Mouse (Mus musculus): ENCODE data around the gene Wdfy1. TPM values are rescaled to one million over a fixed set of nuclear protein-coding genes. Genes with fewer than 3 reads are reported as not detected.

Gene Wdfy1
- polyA plus RNA-seq, 1 experiment = 4.0 TPM

DNA sequence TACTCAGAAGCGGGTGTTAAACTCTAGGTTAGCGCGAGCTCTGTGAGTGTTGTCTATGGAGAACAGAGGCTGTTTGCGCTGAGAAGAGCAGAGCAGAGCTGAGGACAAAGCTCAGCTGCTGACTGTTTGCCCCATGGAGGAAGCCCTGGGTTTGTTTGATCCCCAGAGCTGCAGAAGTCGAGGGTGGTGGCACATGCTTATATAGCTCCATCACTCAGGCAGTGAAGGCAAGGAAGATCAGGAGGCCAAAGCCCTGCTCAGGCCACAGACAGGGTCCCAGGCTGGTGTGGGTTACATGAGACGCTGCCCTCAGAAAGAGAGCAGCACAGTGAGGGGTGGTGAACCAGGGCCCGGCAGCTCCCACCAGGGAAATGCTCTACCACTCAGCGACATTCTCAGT is 65.7 kb downstream of the Wdfy1 start:
- Histone ChIP-seq H3K27ac (replicated peaks; ENCODE audit: low read depth, low read length) (no peak overlapping the region), H3K4me3 (ENCODE audit: insufficient read depth, low read depth, low read length) (no peak overlapping the region)

DNA sequence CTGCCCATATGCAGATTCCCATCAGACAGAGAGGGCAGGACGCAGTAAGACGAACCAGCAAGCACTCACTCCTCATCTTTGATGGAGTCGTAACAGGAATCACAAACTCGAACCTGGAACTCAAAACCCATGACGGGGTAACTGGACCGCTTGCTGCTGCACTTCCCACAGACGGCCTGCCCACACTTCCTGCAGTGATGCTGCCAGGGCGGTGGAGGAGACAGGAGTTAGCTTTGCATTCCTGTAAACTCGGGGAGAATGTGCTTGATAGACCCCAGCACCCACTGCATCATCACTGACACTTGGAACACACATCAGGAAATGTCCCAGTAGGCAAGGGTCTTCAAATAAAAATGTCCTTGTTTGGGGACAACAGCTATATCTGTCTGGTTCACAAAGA is 68.6 kb downstream of the Wdfy1 start:
- Histone ChIP-seq H3K27ac (replicated peaks; ENCODE audit: low read depth, low read length) (no peak overlapping the region), H3K4me3 (ENCODE audit: insufficient read depth, low read depth, low read length) (no peak overlapping the region)

More for the DNA sequence above, 65.7 kb downstream of the Wdfy1 start:
- H3K4me1 ChIP-seq (ENCODE audit: control insufficient read depth, insufficient read depth, insufficient read length, low read length) = peaks cover 3% of the 10 kb centered on the region; the same call in 1 of the 2 replicates

GRCm38 (mm10) chr1:79706707-79707106 is 69.2 kb downstream of the Wdfy1 start:
- H3K27ac ChIP-seq (replicated peaks; ENCODE audit: low read depth, low read length) = no peak overlapping the region
- peaks cover 3% of the 10 kb centered on the region; the same call in 1 of the 2 replicates for H3K4me1 ChIP-seq (ENCODE audit: control insufficient read depth, insufficient read depth, insufficient read length, low read length)
- no peak overlapping the region for H3K4me3 ChIP-seq (ENCODE audit: insufficient read depth, low read depth, low read length)

More for the DNA sequence above, 68.6 kb downstream of the Wdfy1 start:
- H3K4me1 ChIP-seq (ENCODE audit: control insufficient read depth, insufficient read depth, insufficient read length, low read length) = peaks cover 3% of the 10 kb centered on the region; the same call in 1 of the 2 replicates

GRCm38 (mm10) chr1:79704672-79705071 is 71.3 kb downstream of the Wdfy1 start:
- no peak overlapping the region for H3K4me3 ChIP-seq (ENCODE audit: insufficient read depth, low read depth, low read length)
- H3K4me1 ChIP-seq (ENCODE audit: control insufficient read depth, insufficient read depth, insufficient read length, low read length) = no peaks in the 10 kb centered on the region
- H3K27ac ChIP-seq (replicated peaks; ENCODE audit: low read depth, low read length) = no peak overlapping the region

DNA sequence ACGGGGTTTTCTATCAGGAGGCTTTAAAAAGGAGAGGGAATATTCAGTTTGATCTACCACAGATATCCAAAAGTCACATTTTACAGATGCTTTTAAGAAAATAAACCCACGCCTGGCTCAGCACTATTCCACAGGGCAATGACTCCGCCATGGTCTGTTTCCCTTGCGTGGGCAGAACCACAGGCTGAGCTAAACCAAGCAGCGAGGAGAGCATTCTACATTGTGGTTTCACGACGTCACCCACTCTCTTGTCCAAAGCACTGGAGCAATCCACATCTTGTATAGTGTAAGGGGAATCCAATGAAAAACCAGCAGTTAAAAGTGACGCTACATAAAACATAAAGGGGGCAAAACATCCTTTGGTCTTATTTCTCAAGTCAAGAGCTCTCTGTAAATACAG is 72.4 kb downstream of the Wdfy1 start:
- H3K4me3 ChIP-seq (ENCODE audit: insufficient read depth, low read depth, low read length) = no peak overlapping the region
- no peaks in the 10 kb centered on the region for H3K4me1 ChIP-seq (ENCODE audit: control insufficient read depth, insufficient read depth, insufficient read length, low read length)
- no peak overlapping the region for H3K27ac ChIP-seq (replicated peaks; ENCODE audit: low read depth, low read length)

GRCm38 (mm10) chr1:79698506-79698905 is 77.4 kb downstream of the Wdfy1 start:
- no peak overlapping the region for H3K27ac ChIP-seq (replicated peaks; ENCODE audit: low read depth, low read length)
- no peaks in the 10 kb centered on the region for H3K4me1 ChIP-seq (ENCODE audit: control insufficient read depth, insufficient read depth, insufficient read length, low read length)
- no peak overlapping the region for H3K4me3 ChIP-seq (ENCODE audit: insufficient read depth, low read depth, low read length)

- Histone ChIP-seq H3K4me1 (ENCODE audit: control insufficient read depth, insufficient read depth, insufficient read length, low read length) (no peaks in the 10 kb centered on the region), H3K27ac (replicated peaks; ENCODE audit: low read depth, low read length) (no peak overlapping the region)
Observed at GRCm38 (mm10) chr1:79697382-79697781, 78.6 kb downstream of the Wdfy1 start.

DNA sequence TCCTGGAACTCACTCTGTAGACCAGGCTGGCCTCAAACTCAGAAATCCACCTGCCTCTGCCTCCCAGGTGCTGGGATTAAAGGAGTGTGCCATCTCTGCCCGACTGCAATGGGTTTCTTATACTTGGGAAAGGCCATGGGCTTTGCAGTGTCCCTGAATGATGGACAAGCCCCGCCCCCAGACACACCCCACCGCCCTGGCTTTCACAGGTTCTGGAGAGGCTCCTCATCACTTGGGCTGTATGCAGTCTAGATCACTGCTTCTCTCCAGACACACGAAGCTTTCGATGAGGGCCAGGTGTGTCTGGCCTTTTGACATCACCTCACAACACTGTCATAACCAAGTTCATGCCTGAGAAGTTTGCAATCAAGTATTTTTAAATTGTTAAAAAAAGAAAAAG is 79.0 kb downstream of the Wdfy1 start:
- no peak overlapping the region for H3K27ac ChIP-seq (replicated peaks; ENCODE audit: low read depth, low read length)
- H3K4me3 ChIP-seq (ENCODE audit: insufficient read depth, low read depth, low read length) = no peak overlapping the region
- H3K4me1 ChIP-seq (ENCODE audit: control insufficient read depth, insufficient read depth, insufficient read length, low read length) = no peaks in the 10 kb centered on the region

More at GRCm38 (mm10) chr1:79697382-79697781, 78.6 kb downstream of the Wdfy1 start:
- H3K4me3 ChIP-seq (ENCODE audit: insufficient read depth, low read depth, low read length) = no peak overlapping the region

- Histone ChIP-seq H3K4me1 (ENCODE audit: control insufficient read depth, insufficient read depth, insufficient read length, low read length) (no peaks in the 10 kb centered on the region), H3K4me3 (ENCODE audit: insufficient read depth, low read depth, low read length) (no peak overlapping the region), H3K27ac (replicated peaks; ENCODE audit: low read depth, low read length) (no peak overlapping the region)
Observed at GRCm38 (mm10) chr1:79692482-79692881, 83.5 kb downstream of the Wdfy1 start.

DNA sequence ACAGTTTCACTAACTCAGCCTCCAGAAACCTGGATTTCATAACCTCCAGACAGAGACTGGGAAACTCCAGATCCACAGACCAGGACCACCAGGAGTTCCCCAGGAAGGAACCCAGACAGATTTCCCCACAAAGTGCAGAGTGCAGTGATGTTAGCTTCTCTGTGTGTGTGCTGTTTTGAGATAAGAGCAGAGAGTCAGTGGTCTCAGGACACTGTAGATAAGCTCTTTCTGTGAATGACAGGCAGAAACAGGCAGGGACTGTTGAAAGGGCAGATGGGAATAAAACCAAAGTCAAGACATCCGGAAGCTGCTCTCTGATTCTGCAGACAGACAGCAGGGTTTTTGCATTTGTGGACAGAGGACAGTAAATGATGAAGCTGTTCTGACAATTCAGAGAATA is 88.7 kb downstream of the Wdfy1 start:
- H3K27ac ChIP-seq (replicated peaks; ENCODE audit: low read depth, low read length) = no peak overlapping the region
- no peaks in the 10 kb centered on the region for H3K4me1 ChIP-seq (ENCODE audit: control insufficient read depth, insufficient read depth, insufficient read length, low read length)
- no peak overlapping the region for H3K4me3 ChIP-seq (ENCODE audit: insufficient read depth, low read depth, low read length)

- Histone ChIP-seq H3K27ac (replicated peaks; ENCODE audit: low read depth, low read length) (no peak overlapping the region), H3K4me3 (ENCODE audit: insufficient read depth, low read depth, low read length) (no peak overlapping the region), H3K4me1 (ENCODE audit: control insufficient read depth, insufficient read depth, insufficient read length, low read length) (no peaks in the 10 kb centered on the region)
Observed at GRCm38 (mm10) chr1:79684027-79684426, 91.9 kb downstream of the Wdfy1 start.

DNA sequence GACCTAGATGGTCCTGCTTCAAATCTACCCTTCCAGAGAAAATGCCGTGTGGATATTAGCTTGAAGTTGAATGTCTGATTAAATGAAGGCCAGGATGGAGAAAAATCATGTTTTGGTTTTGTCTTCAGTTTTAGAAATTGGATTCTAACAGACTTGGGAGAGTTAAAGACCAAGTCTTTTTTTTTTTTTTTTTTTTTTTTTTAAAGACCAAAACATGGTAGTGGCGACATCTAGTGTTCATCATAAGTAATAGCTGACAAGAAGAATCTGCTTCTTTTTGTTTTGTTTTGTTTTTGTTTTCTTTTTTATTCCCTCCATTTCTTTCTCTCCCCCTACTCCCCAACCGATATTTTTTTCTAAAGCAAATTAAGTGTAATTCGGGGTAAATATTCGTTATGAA is 93.0 kb downstream of the Wdfy1 start:
- Histone ChIP-seq H3K4me1 (ENCODE audit: control insufficient read depth, insufficient read depth, insufficient read length, low read length) (no peaks in the 10 kb centered on the region), H3K4me3 (ENCODE audit: insufficient read depth, low read depth, low read length) (no peak overlapping the region), H3K27ac (replicated peaks; ENCODE audit: low read depth, low read length) (no peak overlapping the region)

DNA sequence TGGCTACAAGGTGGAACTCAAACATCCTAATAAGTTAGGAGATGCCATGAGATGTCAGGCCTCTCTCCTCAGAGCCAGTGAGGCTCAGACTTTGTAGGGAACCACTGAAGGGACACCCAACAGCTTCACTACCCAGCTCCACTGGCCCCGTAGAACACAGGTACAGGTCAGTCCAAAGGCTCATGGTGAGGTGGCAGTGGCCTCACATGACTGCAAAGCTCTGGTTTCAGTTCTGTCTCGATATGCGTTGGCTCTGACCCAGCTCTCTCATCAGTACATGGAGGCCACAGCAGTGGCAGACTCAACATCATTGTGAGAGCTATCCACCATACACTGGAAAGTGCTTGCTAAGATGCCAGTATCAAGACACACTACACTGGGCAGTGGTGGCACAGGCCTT is 95.2 kb downstream of the Wdfy1 start:
- no peak overlapping the region for H3K27ac ChIP-seq (replicated peaks; ENCODE audit: low read depth, low read length)
- H3K4me1 ChIP-seq (ENCODE audit: control insufficient read depth, insufficient read depth, insufficient read length, low read length) = no peaks in the 10 kb centered on the region
- H3K4me3 ChIP-seq (ENCODE audit: insufficient read depth, low read depth, low read length) = no peak overlapping the region

- Histone ChIP-seq H3K4me3 (ENCODE audit: insufficient read depth, low read depth, low read length) (no peak overlapping the region), H3K4me1 (ENCODE audit: control insufficient read depth, insufficient read depth, insufficient read length, low read length) (no peaks in the 10 kb centered on the region), H3K27ac (replicated peaks; ENCODE audit: low read depth, low read length) (no peak overlapping the region)
Observed at GRCm38 (mm10) chr1:79678117-79678684, 97.7 kb downstream of the Wdfy1 start.

- Histone ChIP-seq H3K4me1 (ENCODE audit: control insufficient read depth, insufficient read depth, insufficient read length, low read length) (peaks cover 3% of the 10 kb centered on the region; the same call in 1 of the 2 replicates), H3K4me3 (ENCODE audit: insufficient read depth, low read depth, low read length) (no peak overlapping the region), H3K27ac (replicated peaks; ENCODE audit: low read depth, low read length) (no peak overlapping the region)
Observed at GRCm38 (mm10) chr1:79675716-79676115, 100.2 kb downstream of the Wdfy1 start.

- H3K27ac ChIP-seq (replicated peaks; ENCODE audit: low read depth, low read length) = no peak within 1 kb of the TSS
- peaks cover 3% of the 10 kb centered on the region; the same call in 1 of the 2 replicates for H3K4me1 ChIP-seq (ENCODE audit: control insufficient read depth, insufficient read depth, insufficient read length, low read length)
- peak within 1 kb of the TSS; percentile 60 for H3K4me3 ChIP-seq (ENCODE audit: insufficient read depth, low read depth, low read length)
Observed at GRCm38 (mm10) chr1:79671543-79672337, 104.2 kb downstream of the Wdfy1 start, which contains the start of gene Ap1s3. Ap1s3 (minus strand) TSS chr1:79671972.
